Mouse (Mus musculus) hindbrain, embryonic 12.5 days (tissue): ENCODE measurements around the gene Oas1c. TPM values are rescaled to one million over a fixed set of nuclear protein-coding genes. Genes with fewer than 3 reads are reported as not detected.

ENCODE experiments used
- ATAC-seq: fragments of 200-750 bp; cut with Nextera tagmentation; 2 replicates; pipeline ENCODE4 v1.8.0; 2017; ENCODE audit warnings: moderate TSS enrichment; ENCODE audit not compliant: low FRiP score
- H3K27ac ChIP-seq: fragments of 300-500 bp; sonication (generic); 2 replicates; pipeline ENCODE4 v1.5.1; 2016; ENCODE audit warnings: mild to moderate bottlenecking
- H3K27me3 ChIP-seq: fragments of 300-500 bp; sonication (generic); 2 replicates; pipeline ENCODE4 v1.6.1; 2016; ENCODE audit warnings: mild to moderate bottlenecking
- H3K36me3 ChIP-seq: fragments of 300-500 bp; sonication (generic); 2 replicates; pipeline ENCODE4 v1.6.1; 2016; ENCODE audit warnings: mild to moderate bottlenecking
- H3K4me1 ChIP-seq: fragments of 300-500 bp; sonication (generic); 2 replicates; pipeline ENCODE4 v1.6.1; 2016
- H3K4me2 ChIP-seq: fragments of 300-500 bp; sonication (generic); replicated peaks from 2 replicates; pipeline ENCODE4 v1.6.1; 2016; ENCODE audit warnings: mild to moderate bottlenecking
- H3K4me3 ChIP-seq: fragments of 300-500 bp; sonication (generic); 2 replicates; pipeline ENCODE4 v1.5.1; 2016; ENCODE audit warnings: mild to moderate bottlenecking
- H3K9ac ChIP-seq: fragments of 300-500 bp; sonication (generic); 2 replicates; pipeline ENCODE4 v1.6.1; 2016; ENCODE audit warnings: mild to moderate bottlenecking, moderate library complexity
- H3K9me3 ChIP-seq: fragments of 300-500 bp; sonication (generic); replicated peaks from 2 replicates; pipeline ENCODE4 v1.6.1; 2016; ENCODE audit warnings: mild to moderate bottlenecking
- WGBS: fragments of 180-500 bp; shearing (Covaris S2); methylation state at CpG from one replicate; pipeline ENCODE4 v1.1.7; 2016; 5-methylcytosine and 5-hydroxymethylcytosine counted together
- polyA plus RNA-seq: library from polyadenylated mRNA; unstranded; fragments of >200 nt; fragmentation: Nextera tagmentation; extraction: Ambion mirVana; gene quantifications from 2 replicates; pipeline ENCODE4 v1.2.1, GENCODE M21; 2016

Oas1c gene
- polyA plus RNA-seq: 0.42 and 0.62 TPM in 2 replicates

- peak within 1 kb of the TSS; percentile 51 for H3K4me2 ChIP-seq
- peak within 1 kb of the TSS; percentile 47 for H3K9ac ChIP-seq
- no peaks in the 10 kb centered on the region for H3K9me3 ChIP-seq
- no peaks in the 10 kb centered on the region for H3K36me3 ChIP-seq
- H3K27ac ChIP-seq: peak within 1 kb of the TSS; percentile 65
- no peaks in the 10 kb centered on the region for H3K27me3 ChIP-seq
- H3K4me3 ChIP-seq: peak within 1 kb of the TSS; percentile 24
- peak; percentile 71; the same call in 1 of the 2 replicates for ATAC-seq
- 5% methylated on average over 18 of the region's 18 CpGs for WGBS
- H3K4me1 ChIP-seq: peaks cover 10% of the 10 kb centered on the region
Measured at GRCm38 (mm10) chr5:120811951-120812819, at the start of gene Oas1c. Gene Oas1c, minus strand, starts transcription at chr5:120812514.

GRCm38 (mm10) chr5:120861121-120861520 is 48.8 kb upstream of the Oas1c start, which contains the start of gene Oas1h:
Gene Oas1h, plus strand, starts transcription at chr5:120861421.
- no peaks in the 10 kb centered on the region for H3K36me3 ChIP-seq
- no peak within 1 kb of the TSS for H3K9ac ChIP-seq
- H3K27ac ChIP-seq: no peak within 1 kb of the TSS
- no peak within 1 kb of the TSS for H3K4me3 ChIP-seq
- WGBS: 52% methylated on average over 4 of the region's 4 CpGs
- H3K4me2 ChIP-seq: no peak within 1 kb of the TSS
- no peaks in the 10 kb centered on the region for H3K27me3 ChIP-seq
- no peaks in the 10 kb centered on the region for H3K9me3 ChIP-seq
- no peaks in the 10 kb centered on the region for H3K4me1 ChIP-seq
- no peak for ATAC-seq

- no peak overlapping the region for H3K27ac ChIP-seq
- H3K27me3 ChIP-seq: no peaks in the 10 kb centered on the region
- no peak for ATAC-seq
- 73% methylated on average over 2 of the region's 2 CpGs for WGBS
- no peak overlapping the region for H3K9ac ChIP-seq
- no peak overlapping the region for H3K4me3 ChIP-seq
- H3K9me3 ChIP-seq: peaks cover 6% of the 10 kb centered on the region; the same call in 1 of the 2 replicates
- H3K4me2 ChIP-seq: no peak overlapping the region
- no peaks in the 10 kb centered on the region for H3K4me1 ChIP-seq
- H3K36me3 ChIP-seq: no peaks in the 10 kb centered on the region
Measured at GRCm38 (mm10) chr5:120859241-120859640, 46.9 kb upstream of the Oas1c start.

- WGBS: 70% methylated on average over 3 of the region's 3 CpGs
- no peaks in the 10 kb centered on the region for H3K36me3 ChIP-seq
- no peak for ATAC-seq
- H3K4me2 ChIP-seq: no peak overlapping the region
- H3K27me3 ChIP-seq: peaks cover 3% of the 10 kb centered on the region; the same call in 1 of the 2 replicates
- H3K9me3 ChIP-seq: peaks cover 7% of the 10 kb centered on the region; the same call in 1 of the 2 replicates
- no peak overlapping the region for H3K27ac ChIP-seq
- H3K4me3 ChIP-seq: no peak overlapping the region
- no peak overlapping the region for H3K9ac ChIP-seq
- H3K4me1 ChIP-seq: no peaks in the 10 kb centered on the region
Measured at GRCm38 (mm10) chr5:120849601-120850136, 37.4 kb upstream of the Oas1c start.

GRCm38 (mm10) chr5:120847067-120847466 is 34.8 kb upstream of the Oas1c start, which contains the start of gene Oas1f:
Gene Oas1f, plus strand, starts transcription at chr5:120847367.
- Histone ChIP-seq H3K4me2 (no peak within 1 kb of the TSS), H3K4me1 (no peaks in the 10 kb centered on the region), H3K27ac (no peak within 1 kb of the TSS), H3K9me3 (no peaks in the 10 kb centered on the region), H3K4me3 (no peak within 1 kb of the TSS), H3K9ac (no peak within 1 kb of the TSS), H3K36me3 (no peaks in the 10 kb centered on the region), H3K27me3 (peaks cover 3% of the 10 kb centered on the region; the same call in 1 of the 2 replicates)
- 84% methylated on average over 4 of the region's 4 CpGs for WGBS
- no peak for ATAC-seq

- Histone ChIP-seq H3K36me3 (no peaks in the 10 kb centered on the region), H3K4me2 (no peak overlapping the region), H3K27me3 (peaks cover 1% of the 10 kb centered on the region; the same call in 1 of the 2 replicates), H3K4me3 (no peak overlapping the region), H3K9me3 (no peaks in the 10 kb centered on the region), H3K4me1 (no peaks in the 10 kb centered on the region), H3K9ac (no peak overlapping the region), H3K27ac (no peak overlapping the region)
- no peak for ATAC-seq
- WGBS: 79% methylated on average over 3 of the region's 3 CpGs
Measured at GRCm38 (mm10) chr5:120844713-120845112, 32.4 kb upstream of the Oas1c start.

- no peak for ATAC-seq
- Histone ChIP-seq H3K4me1 (peaks cover 8% of the 10 kb centered on the region; the same call in 1 of the 2 replicates), H3K27me3 (peaks cover 23% of the 10 kb centered on the region; the same call in 1 of the 2 replicates), H3K4me2 (no peak overlapping the region), H3K9me3 (no peaks in the 10 kb centered on the region), H3K9ac (no peak overlapping the region), H3K4me3 (no peak overlapping the region), H3K36me3 (no peaks in the 10 kb centered on the region), H3K27ac (no peak overlapping the region)
- WGBS: 11% methylated on average over 8 of the region's 8 CpGs
Measured at GRCm38 (mm10) chr5:120836731-120837585, 24.6 kb upstream of the Oas1c start.

- WGBS: 17% methylated on average over 17 of the region's 17 CpGs
- H3K4me1 ChIP-seq: peaks cover 8% of the 10 kb centered on the region; the same call in 1 of the 2 replicates
- H3K27ac ChIP-seq: no peak overlapping the region
- no peak overlapping the region for H3K9ac ChIP-seq
- H3K27me3 ChIP-seq: peaks cover 23% of the 10 kb centered on the region; the same call in 1 of the 2 replicates
- peak overlapping the region; percentile 17; the same call in 1 of the 2 replicates for H3K4me2 ChIP-seq
- no peaks in the 10 kb centered on the region for H3K9me3 ChIP-seq
- no peaks in the 10 kb centered on the region for H3K36me3 ChIP-seq
- H3K4me3 ChIP-seq: no peak overlapping the region
- ATAC-seq: no peak
Measured at GRCm38 (mm10) chr5:120833335-120834280, 21.3 kb upstream of the Oas1c start.

- Histone ChIP-seq H3K27me3 (peaks cover 13% of the 10 kb centered on the region; the same call in 1 of the 2 replicates), H3K27ac (no peak overlapping the region), H3K4me3 (no peak overlapping the region), H3K9me3 (no peaks in the 10 kb centered on the region), H3K9ac (no peak overlapping the region), H3K36me3 (no peaks in the 10 kb centered on the region), H3K4me1 (peaks cover 8% of the 10 kb centered on the region; the same call in 1 of the 2 replicates), H3K4me2 (no peak overlapping the region)
- 83% methylated on average over 4 of the region's 4 CpGs for WGBS
- ATAC-seq: no peak
Measured at GRCm38 (mm10) chr5:120831031-120831430, 18.7 kb upstream of the Oas1c start.

- no peak overlapping the region for H3K4me2 ChIP-seq
- no peak overlapping the region for H3K27ac ChIP-seq
- no peak overlapping the region for H3K9ac ChIP-seq
- H3K4me3 ChIP-seq: no peak overlapping the region
- no peaks in the 10 kb centered on the region for H3K27me3 ChIP-seq
- no peak for ATAC-seq
- H3K36me3 ChIP-seq: no peaks in the 10 kb centered on the region
- peaks cover 16% of the 10 kb centered on the region for H3K9me3 ChIP-seq
- H3K4me1 ChIP-seq: no peaks in the 10 kb centered on the region
Measured at GRCm38 (mm10) chr5:120818999-120819398, 6.7 kb upstream of the Oas1c start.

- H3K9ac ChIP-seq: no peak overlapping the region
- no peaks in the 10 kb centered on the region for H3K27me3 ChIP-seq
- WGBS: 63% methylated on average over 3 of the region's 3 CpGs
- no peak overlapping the region for H3K27ac ChIP-seq
- H3K9me3 ChIP-seq: peaks cover 16% of the 10 kb centered on the region
- peaks cover 10% of the 10 kb centered on the region for H3K4me1 ChIP-seq
- no peaks in the 10 kb centered on the region for H3K36me3 ChIP-seq
- no peak for ATAC-seq
- H3K4me2 ChIP-seq: no peak overlapping the region
- no peak overlapping the region for H3K4me3 ChIP-seq
Measured at GRCm38 (mm10) chr5:120815949-120816348, 3.6 kb upstream of the Oas1c start.
